Mouse (Mus musculus) NIH3T3 (cell line): ENCODE measurements around the gene Hip1.

Experiments used
- DNase-seq: peaks from one replicate; pipeline ENCODE4 v3.0.0-alpha.2; 2012; ENCODE audit warnings: low read depth

Hip1 gene

GRCm38 (mm10) chr5:135544865-135545797 is at the start of gene Hip1:
Gene Hip1, minus strand, starts transcription at chr5:135545120.
- DNase-seq: peak; percentile 99

- no peak for DNase-seq
These were observed 45.3 kb upstream of the Hip1 start for GRCm38 (mm10) chr5:135589996-135590784.

GRCm38 (mm10) chr5:135587764-135588163 is 42.8 kb upstream of the Hip1 start:
- DNase-seq: no peak

GRCm38 (mm10) chr5:135585691-135586090 is 40.8 kb upstream of the Hip1 start:
- DNase-seq: no peak

- peak; percentile 52 for DNase-seq
These were observed 37.4 kb upstream of the Hip1 start for GRCm38 (mm10) chr5:135582330-135582729.

GRCm38 (mm10) chr5:135579331-135579751 is 34.4 kb upstream of the Hip1 start:
- peak; percentile 22 for DNase-seq

GRCm38 (mm10) chr5:135576055-135576454 is 31.1 kb upstream of the Hip1 start:
- DNase-seq: no peak

GRCm38 (mm10) chr5:135573006-135573405 is 28.1 kb upstream of the Hip1 start, which contains the start of gene Ccl24:
Gene Ccl24, minus strand, starts transcription at chr5:135573049.
- no peak for DNase-seq

- DNase-seq: peak; percentile 32
These were observed 23.8 kb upstream of the Hip1 start for GRCm38 (mm10) chr5:135568698-135569097.

GRCm38 (mm10) chr5:135567556-135568265 is 22.8 kb upstream of the Hip1 start:
- no peak for DNase-seq

GRCm38 (mm10) chr5:135563469-135563868 is 18.5 kb upstream of the Hip1 start, which contains the start of gene Ccl26:
Gene Ccl26, minus strand, starts transcription at chr5:135563569.
- DNase-seq: no peak

- DNase-seq: no peak
These were observed 12.8 kb upstream of the Hip1 start for GRCm38 (mm10) chr5:135557671-135558070.

GRCm38 (mm10) chr5:135557051-135557450 is 12.1 kb upstream of the Hip1 start:
- no peak for DNase-seq

GRCm38 (mm10) chr5:135556259-135556658 is 11.3 kb upstream of the Hip1 start:
- no peak for DNase-seq

GRCm38 (mm10) chr5:135551591-135551990 is 6.7 kb upstream of the Hip1 start:
- DNase-seq: no peak

- peak; percentile 77 for DNase-seq
These were observed 6.0 kb upstream of the Hip1 start for GRCm38 (mm10) chr5:135550910-135551309.

GRCm38 (mm10) chr5:135547990-135548389 is 3.1 kb upstream of the Hip1 start:
- DNase-seq: no peak

- peak; percentile 73 for DNase-seq
These were observed 825 bp downstream of the Hip1 start for GRCm38 (mm10) chr5:135544032-135544558.

- no peak for DNase-seq
These were observed 7.1 kb downstream of the Hip1 start for GRCm38 (mm10) chr5:135537794-135538214.

- no peak for DNase-seq
These were observed 7.6 kb downstream of the Hip1 start for GRCm38 (mm10) chr5:135537326-135537725.

GRCm38 (mm10) chr5:135535867-135536266 is 9.1 kb downstream of the Hip1 start:
- DNase-seq: no peak

- DNase-seq: no peak
These were observed 11.5 kb downstream of the Hip1 start for GRCm38 (mm10) chr5:135533431-135533830.
